Mouse (Mus musculus) CH12.LX (cell line): ENCODE measurements at regions not wholly inside any gene's neighbourhood (a gene's known extent, or its start where the extent isn't known, plus 50 kb on each side); places are given as distances from the start of the nearest gene placed in this dataset.

Experiments used
- DNase-seq: peaks from one replicate; pipeline ENCODE4 v3.0.0-alpha.2; 2013; ENCODE audit errors: extremely low read depth
- H3K27ac ChIP-seq: 2 replicates; pipeline ENCODE4 v1.5.1; 2012; ENCODE audit warnings: low read depth, mild to moderate bottlenecking, control low read depth, moderate library complexity; ENCODE audit not compliant: insufficient read depth
- H3K27me3 ChIP-seq: replicated peaks from 2 replicates; pipeline ENCODE3; 2012; ENCODE audit warnings: inconsistent platforms
- H3K36me3 ChIP-seq, 2 experiments: replicated peaks in 1 of 2; 2 replicates each; pipeline versions ENCODE3 to v1.6.1; 2012; ENCODE audit warnings: inconsistent platforms in 1 of 2, low read length in 1 of 2, mild to moderate bottlenecking in 1 of 2, mixed read lengths in 1 of 2, moderate library complexity in 1 of 2; ENCODE audit not compliant: control insufficient read depth in 1 of 2, insufficient read depth in 1 of 2
- H3K4me1 ChIP-seq, 2 experiments: 2 replicates each; pipeline ENCODE4 v1.6.1; 2012; ENCODE audit warnings: inconsistent platforms in 1 of 2, moderate library complexity in 1 of 2; ENCODE audit not compliant: insufficient read depth in 2 of 2, control insufficient read depth in 1 of 2
- H3K4me2 ChIP-seq: 2 replicates; pipeline ENCODE4 v1.6.1; 2012; ENCODE audit warnings: low read depth, mild to moderate bottlenecking, control low read depth; ENCODE audit not compliant: poor library complexity, insufficient read depth, severe bottlenecking
- H3K4me3 ChIP-seq, 3 experiments: fragments of 150-350 bp in 1 of 3; sonication (generic) in 1 of 3; replicated peaks in 1 of 3; 2 replicates each; pipeline versions ENCODE3 to v1.5.1; 2011 to 2012; ENCODE audit warnings: low read depth in 2 of 3, low read length in 2 of 3, mild to moderate bottlenecking in 2 of 3, moderate library complexity in 2 of 3, control low read depth in 1 of 3, improper control_type of control experiment in 1 of 3, inconsistent platforms in 1 of 3, mixed read lengths in 1 of 3; ENCODE audit not compliant: poor library complexity in 1 of 3
- H3K79me2 ChIP-seq: replicated peaks from 2 replicates; pipeline ENCODE4 v1.6.1; 2012; ENCODE audit warnings: mild to moderate bottlenecking, moderate library complexity; ENCODE audit not compliant: control insufficient read depth, poor library complexity, insufficient read depth, severe bottlenecking; ENCODE audit errors: extremely low read depth
- H3K9ac ChIP-seq: 2 replicates; pipeline ENCODE4 v1.6.1; 2012; ENCODE audit warnings: low read depth, mild to moderate bottlenecking, control low read depth, moderate library complexity; ENCODE audit not compliant: insufficient read depth
- H3K9me3 ChIP-seq: replicated peaks from 2 replicates; pipeline ENCODE3; 2012; ENCODE audit warnings: low read length, inconsistent platforms, mixed read lengths
- BHLHE40 ChIP-seq: IDR thresholded peaks from 2 replicates; pipeline ENCODE4 v1.6.1; 2011; ENCODE audit warnings: mild to moderate bottlenecking, low read depth, low read length, improper control_type of control experiment
- CHD1 ChIP-seq: IDR thresholded peaks from 2 replicates; pipeline ENCODE4 v1.6.1; 2012; ENCODE audit warnings: low read depth, low read length, improper control_type of control experiment, inconsistent platforms
- E2F4 ChIP-seq: IDR thresholded peaks from 2 replicates; pipeline ENCODE4 v1.6.1; 2011; ENCODE audit warnings: low read depth, low read length, improper control_type of control experiment; ENCODE audit not compliant: insufficient replicate concordance
- ELF1 ChIP-seq: IDR thresholded peaks from 2 replicates; pipeline ENCODE4 v1.6.1; 2014; ENCODE audit warnings: low read depth, mild to moderate bottlenecking, inconsistent platforms, low read length, improper control_type of control experiment
- EP300 ChIP-seq: IDR thresholded peaks from 2 replicates; pipeline ENCODE4 v1.6.1; 2011; ENCODE audit warnings: low read length, improper control_type of control experiment
- ETS1 ChIP-seq: conservative IDR thresholded peaks from 2 replicates; pipeline ENCODE4 v1.6.1; 2012; ENCODE audit warnings: low read depth, mild to moderate bottlenecking, inconsistent platforms, low read length, improper control_type of control experiment, moderate library complexity
- GABPA ChIP-seq: IDR thresholded peaks from 2 replicates; pipeline ENCODE4 v1.6.1; 2012; ENCODE audit warnings: low read depth, low read length, improper control_type of control experiment, inconsistent platforms; ENCODE audit not compliant: insufficient replicate concordance
- HCFC1 ChIP-seq: IDR thresholded peaks from 2 replicates; pipeline ENCODE4 v1.6.1; 2012; ENCODE audit warnings: low read depth, mild to moderate bottlenecking, inconsistent platforms, low read length, improper control_type of control experiment
- IRF4 ChIP-seq: IDR thresholded peaks from 2 replicates; pipeline ENCODE4 v1.6.1; 2014; ENCODE audit warnings: low read depth, mild to moderate bottlenecking, inconsistent platforms, low read length, improper control_type of control experiment
- MAFK ChIP-seq: IDR thresholded peaks from 2 replicates; pipeline ENCODE4 v1.6.1; 2011; ENCODE audit warnings: low read length, improper control_type of control experiment; ENCODE audit not compliant: insufficient replicate concordance
- MAX ChIP-seq: IDR thresholded peaks from 2 replicates; pipeline ENCODE4 v1.6.1; 2011; ENCODE audit warnings: low read length, improper control_type of control experiment
- MXI1 ChIP-seq: IDR thresholded peaks from 2 replicates; pipeline ENCODE4 v1.6.1; 2011; ENCODE audit warnings: mild to moderate bottlenecking, low read depth, low read length, improper control_type of control experiment
- NELFE ChIP-seq: IDR thresholded peaks from 2 replicates; pipeline ENCODE4 v1.6.1; 2011; ENCODE audit warnings: low read depth, low read length, improper control_type of control experiment
- PAX5 ChIP-seq: IDR thresholded peaks from 2 replicates; pipeline ENCODE4 v1.6.1; 2012; ENCODE audit warnings: low read length, inconsistent platforms, mixed read lengths
- RAD21 ChIP-seq: IDR thresholded peaks from 2 replicates; pipeline ENCODE4 v1.6.1; 2011; ENCODE audit warnings: low read depth, mild to moderate bottlenecking, low read length, improper control_type of control experiment, moderate library complexity
- RCOR1 ChIP-seq: conservative IDR thresholded peaks from 2 replicates; pipeline ENCODE4 v1.6.1; 2012; ENCODE audit warnings: low read depth, mild to moderate bottlenecking, inconsistent platforms, low read length, improper control_type of control experiment
- SMC3 ChIP-seq: IDR thresholded peaks from 2 replicates; pipeline ENCODE4 v1.6.1; 2011; ENCODE audit warnings: low read depth, low read length, improper control_type of control experiment
- TBP ChIP-seq: conservative IDR thresholded peaks from 2 replicates; pipeline ENCODE4 v1.6.1; 2011; ENCODE audit warnings: low read depth, low read length, improper control_type of control experiment
- TCF12 ChIP-seq: IDR thresholded peaks from 2 replicates; pipeline ENCODE4 v1.6.1; 2014; ENCODE audit warnings: low read depth, mild to moderate bottlenecking, inconsistent platforms, low read length, improper control_type of control experiment
- UBTF ChIP-seq: IDR thresholded peaks from 2 replicates; pipeline ENCODE4 v1.6.1; 2012; ENCODE audit warnings: low read depth, mild to moderate bottlenecking, inconsistent platforms, low read length, improper control_type of control experiment, moderate library complexity
- ZKSCAN1 ChIP-seq: IDR thresholded peaks from 2 replicates; pipeline ENCODE4 v1.6.1; 2012; ENCODE audit warnings: low read depth, inconsistent platforms, low read length, improper control_type of control experiment, borderline replicate concordance
- ZNF384 ChIP-seq: IDR thresholded peaks from 2 replicates; pipeline ENCODE4 v1.6.1; 2012; ENCODE audit warnings: low read depth, low read length, improper control_type of control experiment, inconsistent platforms
- dilution Hi-C: fragments of 300-500 bp; cut with MboI; formaldehyde crosslinking; loops from 2 replicates; pipeline ENCODE4 v1.14.3; 2020; ENCODE audit warnings: low sequenced_read_pairs; ENCODE audit not compliant: extremely low pct_unique_long_range_greater_than_20kb, extremely low pct_ligation_motif_present
- in situ Hi-C: fragments of 300-500 bp; cut with MboI; formaldehyde crosslinking; loops from 3 replicates; pipeline ENCODE4 v1.14.3; 2019; ENCODE audit warnings: low sequenced_read_pairs, low pct_ligation_motif_present, low pct_unique_long_range_greater_than_20kb, mixed read lengths

- Histone ChIP-seq H3K27ac (no peak overlapping the region), H3K36me3 (no peaks in the 10 kb centered on the region), H3K79me2 (no peaks in the 10 kb centered on the region), H3K9me3 (no peaks in the 10 kb centered on the region), H3K9ac (no peak overlapping the region), H3K4me1 (peaks cover 0 to 7% of the 10 kb centered on the region in 2 experiments; a peak in 2 of 4 replicates), H3K4me3 (no peak overlapping the region), H3K27me3 (no peaks in the 10 kb centered on the region), H3K4me2 (no peak overlapping the region)
- no peak for TF ChIP-seq CHD1
- TF ChIP-seq RCOR1, result no peak
- TF ChIP-seq RAD21, result no peak
- no peak for TF ChIP-seq IRF4
- no peak for TF ChIP-seq BHLHE40
- TF ChIP-seq ELF1, result no peak
- no peak for TF ChIP-seq MAFK
- no peak for TF ChIP-seq SMC3
- TF ChIP-seq NELFE, result no peak
- TF ChIP-seq ETS1, result no peak
- TF ChIP-seq HCFC1, result no peak
- no peak for TF ChIP-seq TBP
- TF ChIP-seq TCF12, result no peak
- DNase-seq, result no peak
- dilution Hi-C loops, result no loop called here
- in situ Hi-C loops, result no loop called here
Observed at GRCm38 (mm10) chr16:24295626-24296440, 97.5 kb upstream of the Lpp start.

GRCm38 (mm10) chr16:24284215-24284614, 109.1 kb upstream of the Lpp start:
- no peak overlapping the region for H3K4me2 ChIP-seq
- dilution Hi-C loops (no loop called here), in situ Hi-C loops (no loop called here)
- no peak overlapping the region for H3K27ac ChIP-seq
- H3K79me2 ChIP-seq, result no peaks in the 10 kb centered on the region
- no peaks in the 10 kb centered on the region for H3K36me3 ChIP-seq
- no peaks in the 10 kb centered on the region for H3K9me3 ChIP-seq
- no peak overlapping the region for H3K9ac ChIP-seq
- no peaks in the 10 kb centered on the region for H3K27me3 ChIP-seq
- no peak for DNase-seq
- H3K4me1 ChIP-seq, result 0 out of 4 replicates have a peak, but pooled peaks cover 0 to 2% of the 10 kb centered on the region in 2 experiments
- no peak overlapping the region for H3K4me3 ChIP-seq
- TF ChIP-seq ZNF384 (no peak), UBTF (no peak), PAX5 (no peak), RAD21 (no peak), ELF1 (no peak), CHD1 (no peak), EP300 (no peak), IRF4 (no peak), E2F4 (no peak), SMC3 (no peak), MAX (no peak), ETS1 (no peak), HCFC1 (no peak), TCF12 (no peak), BHLHE40 (no peak), RCOR1 (no peak), MXI1 (no peak), GABPA (no peak), MAFK (no peak), ZKSCAN1 (no peak)
